Mouse (Mus musculus) neural tube, embryonic 13.5 days (tissue): ENCODE data around the gene Prdm16. TPM values are rescaled to one million over a fixed set of nuclear protein-coding genes. Genes with fewer than 3 reads are reported as not detected.

Experiments used
- ATAC-seq: fragments of 200-750 bp; cut with Nextera tagmentation; 2 replicates; pipeline ENCODE4 v1.8.0; 2017; ENCODE audit warnings: low read depth, mild to moderate bottlenecking, moderate TSS enrichment, moderate library complexity
- H3K27ac ChIP-seq: fragments of 300-500 bp; sonication (generic); replicated peaks from 2 replicates; pipeline ENCODE4 v1.5.1; 2015; ENCODE audit warnings: moderate library complexity, mild to moderate bottlenecking, inconsistent platforms
- H3K27me3 ChIP-seq: fragments of 300-500 bp; sonication (generic); 2 replicates; pipeline ENCODE4 v1.6.1; 2015; ENCODE audit warnings: mild to moderate bottlenecking, inconsistent platforms
- H3K36me3 ChIP-seq: fragments of 300-500 bp; sonication (generic); 2 replicates; pipeline ENCODE4 v1.6.1; 2015; ENCODE audit warnings: mild to moderate bottlenecking, inconsistent platforms
- H3K4me1 ChIP-seq: fragments of 300-500 bp; sonication (generic); replicated peaks from 2 replicates; pipeline ENCODE4 v1.6.1; 2015; ENCODE audit warnings: inconsistent platforms
- H3K4me2 ChIP-seq: fragments of 300-500 bp; sonication (generic); 2 replicates; pipeline ENCODE4 v1.6.1; 2015; ENCODE audit warnings: inconsistent platforms, mild to moderate bottlenecking, moderate library complexity
- H3K4me3 ChIP-seq: fragments of 300-500 bp; sonication (generic); 2 replicates; pipeline ENCODE4 v1.5.1; 2015; ENCODE audit warnings: mild to moderate bottlenecking, inconsistent platforms
- H3K9ac ChIP-seq: fragments of 300-500 bp; sonication (generic); 2 replicates; pipeline ENCODE4 v1.6.1; 2015; ENCODE audit warnings: moderate library complexity, mild to moderate bottlenecking, inconsistent platforms
- H3K9me3 ChIP-seq: fragments of 300-500 bp; sonication (generic); 2 replicates; pipeline ENCODE4 v1.6.1; 2016; ENCODE audit warnings: inconsistent platforms
- WGBS: fragments of 180-500 bp; shearing (Covaris S2); methylation state at CpG from one replicate; pipeline ENCODE4 v1.1.7; 2015; 5-methylcytosine and 5-hydroxymethylcytosine counted together
- polyA plus RNA-seq: library from polyadenylated mRNA; unstranded; fragments of >200 nt; fragmentation: Nextera tagmentation; extraction: Ambion mirVana; gene quantifications from 2 replicates; pipeline ENCODE4 v1.2.1, GENCODE M21; 2015

Prdm16 gene
- polyA plus RNA-seq, 1 experiment from 2014 or later, result 10.0 TPM

DNA sequence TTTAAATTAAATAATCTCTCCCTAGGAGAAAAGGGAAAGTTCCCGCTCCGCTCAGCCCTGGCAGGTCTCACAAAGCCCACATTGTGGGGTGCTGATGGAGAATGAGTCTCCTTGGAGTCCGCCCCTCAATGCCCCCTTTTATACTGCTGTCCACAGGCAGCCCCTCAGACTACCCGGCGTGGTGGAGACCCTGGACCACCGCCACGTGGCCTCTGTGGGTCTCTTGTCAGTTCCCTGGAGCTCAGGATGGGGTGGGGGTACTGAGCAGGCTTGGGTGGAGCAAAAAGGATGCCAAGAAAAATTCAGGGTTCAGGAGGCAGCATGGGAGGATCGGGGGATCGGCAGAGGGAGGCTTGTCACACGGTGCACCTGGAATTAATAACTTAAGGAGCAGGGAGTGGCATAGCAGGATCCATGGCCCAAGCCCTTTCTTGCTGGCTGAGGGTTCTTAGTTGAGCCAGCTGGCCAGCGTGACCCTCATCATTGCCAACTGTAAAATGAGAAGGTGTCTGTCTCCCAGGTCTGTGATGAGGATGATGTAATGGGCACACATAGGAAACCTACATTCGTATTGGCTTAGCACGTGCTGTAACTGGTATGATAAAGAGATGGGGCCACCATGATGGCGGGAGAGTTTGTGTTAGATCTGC is 239.9 kb downstream of the Prdm16 start:
- H3K4me1 ChIP-seq, result peaks cover 52% of the 10 kb centered on the region
- 79% methylated on average over 14 of the region's 14 CpGs for WGBS
- H3K27ac ChIP-seq, result no peak overlapping the region
- no peak overlapping the region for H3K4me3 ChIP-seq
- H3K4me2 ChIP-seq, result no peak overlapping the region
- no peak for ATAC-seq
- H3K27me3 ChIP-seq, result peaks cover 19% of the 10 kb centered on the region
- H3K36me3 ChIP-seq, result no peaks in the 10 kb centered on the region
- H3K9ac ChIP-seq, result no peak overlapping the region
- H3K9me3 ChIP-seq, result no peaks in the 10 kb centered on the region

DNA sequence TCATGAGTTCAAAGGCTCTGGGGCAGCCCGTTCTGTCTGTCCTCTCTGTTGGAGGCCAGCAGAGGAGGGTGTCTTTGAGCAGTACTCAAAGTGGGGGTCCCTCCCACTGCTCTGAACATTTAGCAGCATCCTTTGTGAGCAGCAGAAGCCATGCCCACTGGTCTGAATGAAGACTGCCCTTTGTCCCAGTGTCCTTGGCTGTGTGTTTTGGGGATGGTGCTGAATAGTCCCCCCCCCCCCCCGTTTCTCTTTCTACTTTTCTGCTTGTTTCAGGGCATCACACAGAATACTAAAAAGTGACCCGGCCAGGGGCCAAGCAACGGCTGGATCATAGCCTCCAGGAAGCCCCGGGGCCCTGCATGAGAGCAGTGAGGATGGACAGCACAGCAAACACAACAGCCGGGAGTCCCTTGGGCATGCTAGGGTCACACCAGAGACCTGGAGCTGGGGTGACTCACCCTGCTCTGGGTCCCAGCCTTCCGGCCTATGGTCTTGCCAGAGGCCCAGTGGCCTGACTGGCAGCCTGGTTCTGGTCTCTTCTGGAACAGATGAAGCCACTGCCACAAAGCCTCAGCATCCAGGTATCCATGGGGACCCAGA is 242.4 kb downstream of the Prdm16 start:
- no peak overlapping the region for H3K4me3 ChIP-seq
- no peaks in the 10 kb centered on the region for H3K36me3 ChIP-seq
- H3K27ac ChIP-seq, result no peak overlapping the region
- no peak overlapping the region for H3K4me2 ChIP-seq
- no peak overlapping the region for H3K9ac ChIP-seq
- H3K27me3 ChIP-seq, result peaks cover 22% of the 10 kb centered on the region
- WGBS, result 48% methylated on average over 7 of the region's 7 CpGs
- H3K4me1 ChIP-seq, result peaks cover 53% of the 10 kb centered on the region
- H3K9me3 ChIP-seq, result no peaks in the 10 kb centered on the region
- ATAC-seq, result no peak

DNA sequence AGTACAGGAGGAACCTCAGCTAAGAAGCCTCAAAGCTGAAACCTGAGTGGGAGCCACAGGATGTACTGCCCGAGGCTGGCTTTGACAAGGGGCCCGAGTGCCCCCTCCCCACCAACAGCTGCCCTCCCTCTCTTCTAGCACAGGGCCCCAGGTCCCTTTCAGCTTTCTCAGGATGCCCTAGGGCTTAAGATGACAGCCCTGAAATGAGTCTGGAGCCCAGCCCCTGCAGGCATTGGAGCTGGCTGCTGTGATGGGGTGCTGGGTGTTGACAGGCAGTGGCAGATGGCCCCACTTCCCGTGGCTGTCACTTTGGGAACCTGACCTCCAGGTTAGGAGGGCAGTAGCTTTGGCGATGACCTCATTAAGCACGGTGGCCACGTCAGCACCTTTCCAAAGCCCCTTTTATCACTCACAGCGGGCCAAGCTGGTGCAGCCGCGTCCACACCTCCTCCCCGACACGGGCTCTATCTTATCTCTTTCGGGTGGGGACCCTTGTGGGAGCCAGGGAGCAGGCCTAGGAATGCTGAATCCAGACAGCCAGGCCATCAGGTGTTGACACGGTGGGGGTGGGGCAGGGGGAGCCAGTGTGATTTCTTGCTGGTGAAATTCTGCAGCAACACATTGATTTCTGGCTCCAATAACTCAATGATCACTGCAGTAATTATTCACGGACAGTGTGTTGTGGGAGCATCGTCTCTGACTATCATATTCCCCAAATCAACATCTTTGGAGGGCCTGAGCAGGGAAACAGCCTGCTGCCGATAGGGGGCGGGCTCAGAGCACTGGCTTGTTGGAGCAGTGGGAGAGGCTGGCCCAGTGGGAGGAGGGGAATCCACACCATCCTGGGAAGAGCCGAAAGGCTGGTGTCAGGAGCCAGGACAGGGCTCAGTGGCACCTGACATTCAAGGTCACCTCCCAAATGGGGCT is 243.2 kb downstream of the Prdm16 start:
- Histone ChIP-seq H3K4me2 (no peak overlapping the region), H3K9ac (no peak overlapping the region), H3K4me3 (no peak overlapping the region), H3K27me3 (peaks cover 22% of the 10 kb centered on the region), H3K4me1 (peaks cover 54% of the 10 kb centered on the region), H3K27ac (no peak overlapping the region), H3K36me3 (no peaks in the 10 kb centered on the region), H3K9me3 (no peaks in the 10 kb centered on the region)
- ATAC-seq, result no peak
- 32% methylated on average over 18 of the region's 18 CpGs for WGBS

DNA sequence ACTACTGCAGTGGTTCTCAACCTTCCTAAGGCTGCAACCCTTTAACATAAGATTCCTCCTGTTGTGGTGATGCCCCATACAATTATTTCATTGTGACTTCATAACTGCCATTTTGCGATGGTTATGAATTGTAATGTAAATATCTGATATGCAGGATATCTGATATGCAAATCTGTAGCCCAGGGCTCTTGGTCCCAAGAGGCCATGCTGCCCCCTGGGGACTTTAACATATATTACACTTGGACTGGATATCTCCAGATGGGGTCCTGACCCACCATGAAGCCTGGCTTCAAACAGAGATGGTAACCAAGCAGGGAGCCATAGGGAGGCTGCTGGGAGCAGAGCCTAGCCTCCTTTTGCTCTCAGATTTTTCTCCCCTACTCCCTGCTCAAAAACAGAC is 244.0 kb downstream of the Prdm16 start:
- Histone ChIP-seq H3K27me3 (peaks cover 28% of the 10 kb centered on the region), H3K4me1 (peaks cover 54% of the 10 kb centered on the region), H3K27ac (no peak overlapping the region), H3K4me3 (no peak overlapping the region), H3K9ac (no peak overlapping the region), H3K9me3 (no peaks in the 10 kb centered on the region), H3K36me3 (no peaks in the 10 kb centered on the region), H3K4me2 (no peak overlapping the region)
- ATAC-seq, result no peak
- WGBS, result 70% methylated on average over 1 of the region's 1 CpGs

DNA sequence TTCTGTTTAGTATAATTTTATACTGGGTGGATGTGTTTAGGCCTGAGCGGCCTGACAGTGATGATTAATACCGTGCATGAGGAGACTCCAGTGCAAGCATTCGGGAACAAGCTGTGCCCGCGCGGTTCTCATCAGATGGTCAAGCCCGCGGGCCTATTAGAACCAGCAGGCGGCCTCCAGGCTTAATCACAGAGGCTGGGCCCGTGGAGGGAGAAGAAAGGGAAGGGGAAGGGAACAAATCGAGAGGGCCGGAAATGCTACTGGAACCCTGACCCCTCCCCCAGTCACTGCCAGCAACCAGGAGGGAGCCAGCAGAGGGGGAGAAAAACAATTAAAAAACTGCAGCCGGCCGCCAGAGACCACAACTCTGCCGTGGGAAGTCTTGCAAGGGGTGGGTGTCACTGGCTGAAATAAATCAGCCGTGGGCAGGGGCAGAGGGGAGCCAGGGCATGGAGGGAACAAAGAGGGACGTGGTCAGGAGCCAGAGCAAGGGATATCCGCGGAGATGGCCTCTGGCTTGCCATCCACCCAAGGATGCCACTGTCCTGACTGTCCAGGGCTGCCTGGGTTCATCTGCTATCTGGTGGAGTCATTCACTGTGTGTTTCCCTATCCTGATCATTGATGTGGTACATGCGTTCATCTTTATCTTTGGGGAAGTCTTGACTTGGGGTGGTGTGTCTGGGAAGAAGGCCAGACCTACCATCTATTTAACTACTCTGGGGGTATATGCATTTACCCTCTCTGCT is 246.2 kb downstream of the Prdm16 start:
- H3K4me1 ChIP-seq, result peaks cover 70% of the 10 kb centered on the region

DNA sequence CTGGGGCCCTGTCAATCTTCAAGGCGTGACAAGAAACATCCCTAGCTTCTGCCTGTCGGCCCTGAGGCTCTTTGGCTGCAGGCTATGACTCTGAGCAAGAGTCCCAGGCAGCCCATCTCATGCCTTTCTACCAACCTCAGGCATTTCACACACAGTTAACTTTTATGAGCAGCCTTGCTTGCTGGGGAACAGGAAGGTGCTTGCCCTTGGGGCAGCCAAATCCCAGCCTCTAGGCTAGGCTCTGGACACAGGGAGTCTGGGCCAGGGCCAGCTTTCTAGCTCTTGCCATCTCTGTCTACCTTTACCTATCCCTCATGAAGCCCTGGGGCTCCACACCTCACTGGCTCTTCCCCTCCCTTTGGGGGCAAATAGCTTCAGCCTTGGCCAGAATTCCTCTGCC is 247.0 kb downstream of the Prdm16 start:
- Histone ChIP-seq H3K27me3 (peaks cover 23% of the 10 kb centered on the region), H3K36me3 (no peaks in the 10 kb centered on the region), H3K9me3 (no peaks in the 10 kb centered on the region), H3K9ac (no peak overlapping the region), H3K4me1 (peaks cover 77% of the 10 kb centered on the region), H3K27ac (peak overlapping the region; percentile 64), H3K4me2 (no peak overlapping the region), H3K4me3 (no peak overlapping the region)
- WGBS, result 66% methylated on average over 2 of the region's 2 CpGs
- ATAC-seq, result no peak

More for the DNA sequence above, 246.2 kb downstream of the Prdm16 start:
- Histone ChIP-seq H3K9ac (peak overlapping the region; percentile 46), H3K4me2 (no peak overlapping the region), H3K27me3 (peaks cover 31% of the 10 kb centered on the region), H3K9me3 (no peaks in the 10 kb centered on the region), H3K4me3 (no peak overlapping the region), H3K27ac (peak overlapping the region; percentile 64), H3K36me3 (no peaks in the 10 kb centered on the region)
- ATAC-seq, result peak; percentile 55
- WGBS, result 5% methylated on average over 20 of the region's 20 CpGs

DNA sequence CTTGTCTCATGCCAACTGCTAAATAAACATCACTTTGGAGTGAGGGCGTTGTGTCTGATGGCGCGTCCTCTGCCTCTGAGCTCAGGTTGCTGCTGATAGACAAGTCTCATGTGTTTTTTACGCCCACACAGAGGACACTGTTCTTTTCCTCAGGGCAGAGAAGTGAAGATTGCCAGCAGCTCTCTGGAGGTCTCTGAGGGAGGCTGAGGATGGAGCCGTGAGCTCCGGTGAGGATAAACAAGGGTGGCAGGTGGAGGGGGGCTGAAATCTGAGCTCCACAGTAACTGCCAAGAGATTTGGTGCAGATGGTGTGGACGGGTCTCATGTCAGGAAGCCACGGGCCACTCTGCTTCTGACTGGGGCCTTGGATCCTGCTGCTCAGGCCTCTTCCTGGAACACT is 249.9 kb downstream of the Prdm16 start:
- no peak overlapping the region for H3K27ac ChIP-seq
- H3K9ac ChIP-seq, result no peak overlapping the region
- H3K9me3 ChIP-seq, result no peaks in the 10 kb centered on the region
- no peaks in the 10 kb centered on the region for H3K36me3 ChIP-seq
- H3K4me2 ChIP-seq, result no peak overlapping the region
- H3K27me3 ChIP-seq, result peaks cover 25% of the 10 kb centered on the region
- 49% methylated on average over 8 of the region's 8 CpGs for WGBS
- ATAC-seq, result no peak
- no peak overlapping the region for H3K4me3 ChIP-seq
- peaks cover 53% of the 10 kb centered on the region for H3K4me1 ChIP-seq

DNA sequence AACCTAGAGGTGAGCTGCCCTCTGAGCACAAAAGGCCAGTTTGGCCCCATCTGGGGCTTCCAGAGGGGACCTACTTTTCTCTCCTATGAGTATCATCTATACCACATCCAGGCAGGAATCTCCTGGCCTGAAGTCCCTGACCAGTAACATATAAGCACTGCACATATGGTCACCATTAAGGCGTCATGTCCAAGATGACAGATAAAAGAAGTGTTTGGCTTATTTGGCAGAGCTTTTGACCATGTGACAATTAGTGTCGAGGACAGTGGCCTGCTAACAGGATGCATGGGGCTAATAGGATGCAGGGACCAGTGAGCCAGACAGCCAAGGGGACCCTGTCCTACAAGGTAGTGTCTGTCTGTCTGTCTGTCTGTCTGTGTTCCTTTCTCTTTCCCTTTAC is 250.8 kb downstream of the Prdm16 start:
- 82% methylated on average over 2 of the region's 2 CpGs for WGBS
- H3K27me3 ChIP-seq, result peaks cover 25% of the 10 kb centered on the region

DNA sequence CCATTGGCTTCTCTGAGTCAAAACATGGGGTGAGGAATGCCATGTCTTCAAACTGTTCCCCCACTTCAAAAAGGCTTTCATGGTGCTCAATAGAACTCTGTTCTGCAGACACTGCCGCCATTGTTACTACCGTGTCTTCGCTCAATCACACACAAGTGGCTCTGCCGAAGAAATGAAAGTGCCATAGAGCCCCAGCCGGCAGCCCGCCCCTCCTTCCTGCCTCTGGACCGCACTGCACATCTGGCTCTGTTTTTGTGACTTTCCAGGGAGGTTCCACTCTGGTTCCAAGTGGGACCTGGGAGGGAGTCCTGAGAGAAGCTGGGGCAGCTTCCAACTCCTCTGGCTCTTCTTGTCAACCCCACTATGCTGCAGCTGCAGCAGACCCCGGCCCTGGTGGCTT is 251.5 kb downstream of the Prdm16 start:
- Histone ChIP-seq H3K9ac (no peak overlapping the region), H3K4me2 (no peak overlapping the region), H3K9me3 (no peaks in the 10 kb centered on the region), H3K4me3 (no peak overlapping the region), H3K4me1 (peaks cover 37% of the 10 kb centered on the region), H3K27ac (0 out of 2 replicates have a peak overlapping the region, but pooled peaks have one; percentile 28), H3K36me3 (no peaks in the 10 kb centered on the region), H3K27me3 (peaks cover 25% of the 10 kb centered on the region)
- 59% methylated on average over 8 of the region's 8 CpGs for WGBS
- ATAC-seq, result no peak

More for the DNA sequence above, 250.8 kb downstream of the Prdm16 start:
- H3K4me2 ChIP-seq, result no peak overlapping the region
- H3K4me1 ChIP-seq, result peaks cover 44% of the 10 kb centered on the region
- no peaks in the 10 kb centered on the region for H3K9me3 ChIP-seq
- ATAC-seq, result no peak
- no peaks in the 10 kb centered on the region for H3K36me3 ChIP-seq
- H3K27ac ChIP-seq, result no peak overlapping the region
- H3K9ac ChIP-seq, result no peak overlapping the region
- H3K4me3 ChIP-seq, result no peak overlapping the region

DNA sequence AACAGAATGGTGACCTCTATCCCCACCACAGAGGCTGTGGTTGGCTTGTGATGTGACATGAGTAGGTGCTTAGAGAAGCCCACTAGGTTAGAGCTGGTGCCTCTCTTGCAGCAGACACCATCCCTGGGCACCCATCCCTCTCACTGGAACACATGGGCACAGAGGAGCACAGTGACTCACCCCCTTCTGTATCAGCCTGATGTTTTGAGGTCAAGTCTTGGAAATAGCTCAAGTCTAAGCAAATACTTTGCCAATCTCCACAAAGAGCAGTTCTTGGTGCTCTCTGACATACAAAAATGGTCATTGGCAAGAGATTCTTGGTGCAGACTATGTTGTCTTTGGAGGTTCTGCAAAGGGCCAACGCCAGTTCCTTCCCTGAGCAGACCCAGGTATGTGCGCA is 257.8 kb downstream of the Prdm16 start:
- 84% methylated on average over 2 of the region's 2 CpGs for WGBS
- Histone ChIP-seq H3K27me3 (peaks cover 18% of the 10 kb centered on the region; the same call in 1 of the 2 replicates), H3K4me2 (no peak overlapping the region), H3K9me3 (no peaks in the 10 kb centered on the region), H3K36me3 (no peaks in the 10 kb centered on the region), H3K4me3 (no peak overlapping the region), H3K4me1 (no peaks in the 10 kb centered on the region), H3K9ac (no peak overlapping the region), H3K27ac (no peak overlapping the region)
- no peak for ATAC-seq

DNA sequence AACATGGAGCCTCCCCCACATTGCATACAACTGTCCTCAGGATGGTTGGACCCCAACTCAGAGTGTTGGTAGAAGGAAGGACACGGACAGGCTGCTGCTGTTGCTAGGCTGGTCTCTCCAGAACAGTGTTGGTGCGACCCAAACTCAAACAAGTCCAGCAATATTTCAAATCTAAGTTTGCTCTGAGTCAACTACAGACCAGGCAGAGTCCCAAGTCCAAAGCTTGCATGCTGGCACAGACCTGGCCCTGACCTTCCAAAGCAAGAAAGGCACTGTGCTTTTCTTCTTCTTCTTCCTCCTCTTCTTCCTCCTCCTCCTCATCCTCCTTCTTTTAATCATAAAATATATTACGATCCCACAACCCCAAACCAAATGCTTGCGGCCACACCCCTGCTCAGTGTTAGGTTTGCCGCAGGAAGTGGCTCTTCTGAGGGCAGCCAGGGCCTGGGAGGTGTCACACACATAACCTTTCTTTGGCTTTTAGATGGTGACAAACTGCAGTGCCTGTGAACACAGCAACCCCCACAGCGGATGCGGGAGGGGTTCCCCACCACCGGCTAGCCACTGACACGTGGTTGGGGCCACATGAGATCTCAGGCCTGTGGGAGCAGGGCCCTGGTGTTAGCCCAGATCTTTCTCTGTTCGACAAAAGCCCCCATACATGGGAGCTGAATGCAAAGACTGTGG is 260.6 kb downstream of the Prdm16 start:
- WGBS, result 82% methylated on average over 10 of the region's 10 CpGs

More for the DNA sequence above, 260.6 kb downstream of the Prdm16 start:
- Histone ChIP-seq H3K9ac (no peak overlapping the region), H3K27ac (no peak overlapping the region), H3K9me3 (no peaks in the 10 kb centered on the region), H3K4me1 (peaks cover 17% of the 10 kb centered on the region), H3K4me3 (no peak overlapping the region), H3K27me3 (peaks cover 15% of the 10 kb centered on the region; the same call in 1 of the 2 replicates), H3K36me3 (no peaks in the 10 kb centered on the region), H3K4me2 (no peak overlapping the region)
- no peak for ATAC-seq
